Mouse (Mus musculus): ENCODE results near the gene Selenok.

Selenok gene

GRCm38 (mm10) chr14:29968075-29968821, at the start of gene Selenok:
TSS of gene Selenok (plus strand) at chr14:29968308.
- DNase-seq, result peak; percentile 95

- DNase-seq, result no peak
These were observed 39.1 kb upstream of the Selenok start for GRCm38 (mm10) chr14:29928966-29929365.

GRCm38 (mm10) chr14:29935516-29935915, 32.6 kb upstream of the Selenok start:
- DNase-seq, result no peak

- DNase-seq, result no peak
These were observed 30.6 kb upstream of the Selenok start for GRCm38 (mm10) chr14:29937466-29937865.

GRCm38 (mm10) chr14:29939600-29940312, 28.4 kb upstream of the Selenok start:
- DNase-seq, result no peak

- DNase-seq, result no peak
These were observed 27.7 kb upstream of the Selenok start for GRCm38 (mm10) chr14:29940313-29940812.

- DNase-seq, result peak; percentile 32
These were observed 27.2 kb upstream of the Selenok start for GRCm38 (mm10) chr14:29940877-29941276.

GRCm38 (mm10) chr14:29946761-29947309, 21.3 kb upstream of the Selenok start:
- DNase-seq, result no peak

GRCm38 (mm10) chr14:29950805-29951204, 17.3 kb upstream of the Selenok start:
- DNase-seq, result no peak

GRCm38 (mm10) chr14:29957393-29957792, 10.7 kb upstream of the Selenok start:
- DNase-seq, result no peak

GRCm38 (mm10) chr14:29967611-29968010, 497 bp upstream of the Selenok start:
- DNase-seq, result no peak

GRCm38 (mm10) chr14:29971446-29971845, 3.3 kb downstream of the Selenok start:
- no peak for DNase-seq

GRCm38 (mm10) chr14:29971993-29972392, 3.9 kb downstream of the Selenok start:
- DNase-seq, result no peak

- DNase-seq, result no peak
These were observed 8.8 kb downstream of the Selenok start for GRCm38 (mm10) chr14:29976927-29977326.

GRCm38 (mm10) chr14:29978254-29979204, 10.4 kb downstream of the Selenok start, which contains the start of gene Actr8:
TSS of gene Actr8 (plus strand) at chr14:29978337.
- DNase-seq, result peak; percentile 92

- DNase-seq, result peak; percentile 61
These were observed 12.5 kb downstream of the Selenok start for GRCm38 (mm10) chr14:29980447-29981205.

- DNase-seq, result no peak
These were observed 18.0 kb downstream of the Selenok start for GRCm38 (mm10) chr14:29986096-29986495.

GRCm38 (mm10) chr14:29987276-29987675, 19.2 kb downstream of the Selenok start:
- no peak for DNase-seq

- no peak for DNase-seq
These were observed 19.6 kb downstream of the Selenok start for GRCm38 (mm10) chr14:29987739-29988138.

- DNase-seq, result no peak
These were observed 20.2 kb downstream of the Selenok start for GRCm38 (mm10) chr14:29988337-29988736.

GRCm38 (mm10) chr14:29994976-29995375, 26.9 kb downstream of the Selenok start:
- DNase-seq, result no peak

Data from thymus, postnatal 14 days (tissue).